Mouse (Mus musculus) hindbrain, postnatal 0 days (tissue): ENCODE measurements at regions not wholly inside any gene's neighbourhood (a gene's known extent, or its start where the extent isn't known, plus 50 kb on each side); places are given as distances from the start of the nearest gene placed in this dataset.

Experiments used
- ATAC-seq: fragments of 200-750 bp; cut with Nextera tagmentation; 2 replicates; pipeline ENCODE4 v1.8.0; 2017; ENCODE audit warnings: mild to moderate bottlenecking, moderate TSS enrichment, moderate library complexity
- DNase-seq: peaks from one replicate; pipeline ENCODE4 v3.0.0-alpha.2; 2015; ENCODE audit warnings: low spot score
- H3K27ac ChIP-seq: fragments of 300-500 bp; sonication (generic); 2 replicates; pipeline ENCODE4 v1.5.1; 2014; ENCODE audit warnings: mild to moderate bottlenecking
- H3K27me3 ChIP-seq: fragments of 300-500 bp; sonication (generic); 2 replicates; pipeline ENCODE4 v1.6.1; 2014; ENCODE audit warnings: low read length, mixed read lengths; ENCODE audit not compliant: insufficient read depth
- H3K36me3 ChIP-seq: fragments of 300-500 bp; sonication (generic); 2 replicates; pipeline ENCODE4 v1.6.1; 2014; ENCODE audit warnings: low read length, mixed read lengths; ENCODE audit not compliant: insufficient read depth
- H3K4me1 ChIP-seq: fragments of 300-500 bp; sonication (generic); 2 replicates; pipeline ENCODE4 v1.6.1; 2014; ENCODE audit warnings: antibody characterized with exemption, low read length, mixed read lengths; ENCODE audit not compliant: insufficient read depth
- H3K4me2 ChIP-seq: fragments of 300-500 bp; sonication (generic); 2 replicates; pipeline ENCODE4 v1.6.1; 2014; ENCODE audit warnings: low read depth, mild to moderate bottlenecking, low read length, moderate library complexity, mixed read lengths
- H3K4me3 ChIP-seq: fragments of 300-500 bp; sonication (generic); 2 replicates; pipeline ENCODE4 v1.5.1; 2014; ENCODE audit warnings: low read length
- H3K9ac ChIP-seq: fragments of 300-500 bp; sonication (generic); replicated peaks from 2 replicates; pipeline ENCODE4 v1.6.1; 2014; ENCODE audit warnings: mild to moderate bottlenecking, low read length, moderate library complexity, mixed read lengths
- H3K9me3 ChIP-seq: fragments of 300-500 bp; sonication (generic); 2 replicates; pipeline ENCODE4 v1.6.1; 2016; ENCODE audit warnings: low read length, mixed read lengths
- CTCF ChIP-seq: IDR thresholded peaks from 2 replicates; pipeline ENCODE4 v1.5.1; 2016; ENCODE audit warnings: antibody characterized with exemption, control low read depth, low read depth
- WGBS: fragments of 180-500 bp; shearing (Covaris S2); extraction: QIAGEN DNeasy Blood & Tissue Kit; methylation state at CpG from one replicate; pipeline ENCODE4 v1.1.7; 2014; 5-methylcytosine and 5-hydroxymethylcytosine counted together

DNA sequence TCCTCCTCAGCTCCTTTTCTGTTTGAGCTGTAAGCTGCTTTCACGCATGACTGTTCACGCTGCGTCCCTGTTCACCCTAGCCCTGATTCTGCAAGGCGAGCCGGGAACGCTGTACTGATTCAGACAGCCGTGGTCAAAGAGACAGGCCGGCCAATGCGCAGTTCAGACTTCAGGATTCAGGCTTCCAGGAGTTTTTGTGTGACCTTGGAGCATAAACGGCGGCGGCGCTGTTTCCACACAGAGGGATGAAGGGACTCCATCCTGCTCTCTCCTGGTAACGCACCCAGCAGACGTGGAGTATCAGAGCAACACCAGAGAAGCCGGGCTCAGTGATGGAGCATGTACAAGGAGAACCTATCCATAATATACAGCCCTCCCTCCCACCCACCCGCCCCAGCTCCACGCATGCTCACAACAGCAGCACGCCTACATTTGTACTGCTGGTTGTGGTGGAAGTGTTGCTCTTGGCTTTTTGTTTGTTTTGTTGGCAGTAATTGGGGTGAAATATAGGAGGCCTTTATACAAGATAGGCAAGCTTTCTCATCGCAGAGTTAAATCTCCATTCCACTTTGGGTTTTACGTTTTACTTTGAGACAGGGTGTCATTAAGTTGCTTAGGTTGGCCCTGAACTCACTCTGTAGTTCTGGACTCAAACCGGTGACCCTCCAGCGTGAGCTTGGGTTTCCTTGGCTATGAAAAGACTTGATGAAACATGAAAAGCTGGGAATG, 98.6 kb upstream of the Cpsf6 start:
- Histone ChIP-seq H3K36me3 (no peaks in the 10 kb centered on the region), H3K9me3 (no peaks in the 10 kb centered on the region), H3K9ac (0 out of 2 replicates have a peak overlapping the region, but pooled peaks have one; percentile 0), H3K27me3 (no peaks in the 10 kb centered on the region), H3K4me3 (no peak overlapping the region), H3K27ac (no peak overlapping the region), H3K4me2 (peak overlapping the region; percentile 30), H3K4me1 (no peaks in the 10 kb centered on the region)
- TF ChIP-seq CTCF = peak; percentile 38
- ATAC-seq (peak; percentile 53; the same call in 1 of the 2 replicates), DNase-seq (peak; percentile 42)
- WGBS = 49% methylated on average over 23 of the region's 23 CpGs

DNA sequence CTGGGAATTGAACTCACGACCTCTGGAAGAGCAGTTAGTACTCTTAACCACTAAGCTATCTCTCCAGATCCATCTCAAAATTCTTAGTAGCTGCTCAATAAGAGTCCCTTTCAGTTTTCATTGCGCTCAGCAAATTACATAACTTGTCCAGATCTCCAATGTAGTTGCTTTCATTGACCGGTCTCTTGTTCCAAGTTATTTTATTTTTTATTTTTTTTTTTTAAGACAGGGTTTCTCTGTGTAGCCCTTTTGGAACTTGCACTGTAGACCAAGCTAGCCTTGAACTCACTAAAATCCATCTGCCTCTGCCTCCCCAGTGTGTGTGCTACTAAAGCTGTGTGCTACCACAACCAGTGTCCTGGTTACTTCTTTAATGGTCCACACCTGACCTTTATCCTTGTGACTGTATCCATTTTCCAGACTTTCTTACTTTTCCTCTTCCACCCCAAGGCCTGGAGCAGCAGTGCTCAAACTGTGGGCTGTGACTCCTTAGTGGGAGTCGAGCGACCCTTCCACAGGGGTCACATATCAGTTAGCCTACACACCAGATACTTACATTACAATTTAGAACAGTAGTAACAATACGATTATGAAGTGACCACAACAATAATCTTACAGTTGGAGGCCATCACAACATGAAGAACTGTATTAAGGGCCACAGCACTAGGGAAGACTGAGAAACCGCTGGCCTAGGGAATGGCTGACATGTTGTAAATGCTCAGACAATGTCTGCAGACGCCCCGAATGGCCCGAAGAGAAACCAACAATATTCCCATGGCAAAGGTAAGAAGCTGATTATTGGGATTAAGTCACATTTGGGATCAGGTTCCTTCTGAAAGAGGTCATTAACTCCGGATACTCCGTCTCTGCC, 97.8 kb upstream of the Cpsf6 start:
- Histone ChIP-seq H3K4me3 (no peak overlapping the region), H3K9me3 (no peaks in the 10 kb centered on the region), H3K36me3 (no peaks in the 10 kb centered on the region), H3K27me3 (no peaks in the 10 kb centered on the region), H3K9ac (0 out of 2 replicates have a peak overlapping the region, but pooled peaks have one; percentile 0), H3K4me2 (peak overlapping the region; percentile 30), H3K4me1 (no peaks in the 10 kb centered on the region), H3K27ac (no peak overlapping the region)
- DNase-seq = no peak
- no peak for TF ChIP-seq CTCF
- WGBS = 73% methylated on average over 12 of the region's 12 CpGs
- no peak for ATAC-seq

DNA sequence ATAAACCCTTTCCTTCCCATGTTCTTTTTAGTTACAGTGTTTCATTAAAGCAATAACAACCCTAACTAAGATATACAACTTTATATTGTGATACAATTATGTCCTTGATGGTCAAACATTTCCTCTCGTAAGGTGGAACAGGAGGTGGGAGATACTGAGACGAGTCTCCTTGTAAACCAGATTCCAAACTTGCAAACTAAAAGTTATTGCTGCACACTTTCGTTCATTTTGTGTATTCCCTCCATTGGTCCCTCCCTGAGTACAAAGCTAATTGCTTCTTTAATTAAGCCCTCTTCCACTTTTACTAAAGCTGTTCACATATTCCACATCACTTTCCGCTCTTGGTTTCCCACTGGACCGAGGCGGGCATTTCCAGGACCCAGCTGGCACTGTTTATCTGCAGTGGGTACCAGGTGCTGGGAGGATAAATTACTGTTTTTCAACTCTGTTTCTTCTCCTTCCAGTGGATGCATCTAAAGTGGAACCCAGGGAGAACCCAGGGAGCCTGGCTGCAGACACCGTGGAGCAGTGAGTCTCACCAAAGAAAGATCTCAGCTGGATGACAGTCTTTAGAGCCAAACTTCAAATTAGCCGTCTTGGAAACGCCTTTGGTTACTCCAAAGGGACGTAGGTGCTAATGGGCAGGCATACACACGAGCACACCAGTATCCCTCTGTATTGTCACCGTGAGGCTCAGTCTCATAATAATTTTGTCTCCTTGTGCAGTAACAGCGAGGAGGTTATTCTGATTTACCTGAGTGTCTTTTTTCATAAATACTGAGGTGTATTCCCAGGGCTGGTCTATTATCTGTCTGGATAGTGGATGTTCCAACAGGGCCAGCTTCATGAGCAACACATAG, 95.5 kb upstream of the Cpsf6 start:
- Histone ChIP-seq H3K36me3 (no peaks in the 10 kb centered on the region), H3K9ac (no peak overlapping the region), H3K4me1 (no peaks in the 10 kb centered on the region), H3K27ac (no peak overlapping the region), H3K27me3 (no peaks in the 10 kb centered on the region), H3K4me2 (no peak overlapping the region), H3K4me3 (no peak overlapping the region), H3K9me3 (no peaks in the 10 kb centered on the region)
- no peak for DNase-seq
- 68% methylated on average over 13 of the region's 13 CpGs for WGBS
- TF ChIP-seq CTCF = no peak
- no peak for ATAC-seq

- H3K9me3 ChIP-seq = no peaks in the 10 kb centered on the region
- no peaks in the 10 kb centered on the region for H3K4me1 ChIP-seq
- no peak for ATAC-seq
- no peak overlapping the region for H3K4me2 ChIP-seq
- no peaks in the 10 kb centered on the region for H3K36me3 ChIP-seq
- no peak overlapping the region for H3K4me3 ChIP-seq
- no peak overlapping the region for H3K9ac ChIP-seq
- no peaks in the 10 kb centered on the region for H3K27me3 ChIP-seq
- no peak for TF ChIP-seq CTCF
- no peak for DNase-seq
- 88% methylated on average over 4 of the region's 4 CpGs for WGBS
- H3K27ac ChIP-seq = no peak overlapping the region
Measured at GRCm38 (mm10) chr10:117474351-117475085, 94.7 kb upstream of the Cpsf6 start.

- TF ChIP-seq CTCF = no peak
- ATAC-seq (no peak), DNase-seq (no peak)
- 95% methylated on average over 4 of the region's 4 CpGs for WGBS
- no peaks in the 10 kb centered on the region for H3K27me3 ChIP-seq
- no peaks in the 10 kb centered on the region for H3K9me3 ChIP-seq
- H3K27ac ChIP-seq = no peak overlapping the region
- H3K4me2 ChIP-seq = no peak overlapping the region
- H3K36me3 ChIP-seq = no peaks in the 10 kb centered on the region
- H3K4me3 ChIP-seq = no peak overlapping the region
- H3K9ac ChIP-seq = no peak overlapping the region
- no peaks in the 10 kb centered on the region for H3K4me1 ChIP-seq
Measured at GRCm38 (mm10) chr10:117473471-117473870, 93.7 kb upstream of the Cpsf6 start.

DNA sequence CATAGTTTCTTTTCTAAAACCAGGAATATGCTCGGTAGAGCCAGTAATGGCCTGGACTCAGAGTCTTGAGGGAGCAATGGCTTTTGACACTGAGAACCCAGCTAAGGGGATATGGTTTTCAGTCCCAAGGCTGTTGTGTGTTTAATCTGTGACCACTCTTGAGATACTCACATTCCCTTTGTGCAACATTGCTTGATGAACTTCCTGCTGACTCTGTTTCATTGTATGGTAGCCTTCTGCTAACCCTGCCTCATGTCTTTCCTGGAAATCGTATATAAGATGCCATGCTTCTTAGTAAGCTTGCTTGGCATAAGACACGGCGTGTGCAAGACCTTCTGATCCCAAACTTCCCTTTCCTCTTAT, 92.7 kb upstream of the Cpsf6 start:
- WGBS = 94% methylated on average over 4 of the region's 4 CpGs
- H3K27ac ChIP-seq = no peak overlapping the region
- no peak for TF ChIP-seq CTCF
- no peaks in the 10 kb centered on the region for H3K4me1 ChIP-seq
- no peak for ATAC-seq
- no peak overlapping the region for H3K4me3 ChIP-seq
- no peaks in the 10 kb centered on the region for H3K36me3 ChIP-seq
- no peaks in the 10 kb centered on the region for H3K27me3 ChIP-seq
- no peak for DNase-seq
- no peaks in the 10 kb centered on the region for H3K9me3 ChIP-seq
- H3K9ac ChIP-seq = no peak overlapping the region
- H3K4me2 ChIP-seq = no peak overlapping the region
